Mouse (Mus musculus) c-Kit-negative CD71-positive TER-119-positive erythroid progenitor cells, embryonic 14.5 days (primary cell): ENCODE measurements around the gene Sept9.

ENCODE experiments used
- DNase-seq: peaks from one replicate; pipeline ENCODE4 v3.0.0-alpha.2; 2013; ENCODE audit warnings: low read depth, low spot score

Gene Sept9

GRCm38 (mm10) chr11:117344339-117345021 is 145.0 kb downstream of the Sept9 start:
- no peak for DNase-seq

- no peak for DNase-seq
Observed at GRCm38 (mm10) chr11:117345022-117345765, 145.7 kb downstream of the Sept9 start.

GRCm38 (mm10) chr11:117347256-117347655 is 147.8 kb downstream of the Sept9 start:
- no peak for DNase-seq

GRCm38 (mm10) chr11:117348429-117349103 is 149.1 kb downstream of the Sept9 start:
- no peak for DNase-seq

GRCm38 (mm10) chr11:117349429-117350363 is 150.2 kb downstream of the Sept9 start:
- DNase-seq, result no peak

GRCm38 (mm10) chr11:117350462-117351222 is 151.2 kb downstream of the Sept9 start:
- DNase-seq, result no peak

GRCm38 (mm10) chr11:117353126-117353525 is 153.7 kb downstream of the Sept9 start:
- no peak for DNase-seq

GRCm38 (mm10) chr11:117354107-117354506 is 154.6 kb downstream of the Sept9 start:
- DNase-seq, result no peak

- no peak for DNase-seq
Observed at GRCm38 (mm10) chr11:117356937-117357336, 157.5 kb downstream of the Sept9 start.

GRCm38 (mm10) chr11:117357916-117358639 is 158.6 kb downstream of the Sept9 start:
- peak; percentile 77 for DNase-seq

- no peak for DNase-seq
Observed at GRCm38 (mm10) chr11:117359161-117359560, 159.7 kb downstream of the Sept9 start.

GRCm38 (mm10) chr11:117359870-117360269 is 160.4 kb downstream of the Sept9 start:
- DNase-seq, result peak; percentile 29

GRCm38 (mm10) chr11:117360561-117360960 is 161.1 kb downstream of the Sept9 start:
- DNase-seq, result no peak

- no peak for DNase-seq
Observed at GRCm38 (mm10) chr11:117362307-117362706, 162.8 kb downstream of the Sept9 start.

- no peak for DNase-seq
Observed at GRCm38 (mm10) chr11:117363918-117364317, 164.5 kb downstream of the Sept9 start.

GRCm38 (mm10) chr11:117366426-117366825 is 167.0 kb downstream of the Sept9 start:
- DNase-seq, result peak; percentile 19

- DNase-seq, result no peak
Observed at GRCm38 (mm10) chr11:117366861-117367357, 167.4 kb downstream of the Sept9 start.

- no peak for DNase-seq
Observed at GRCm38 (mm10) chr11:117367937-117368336, 168.5 kb downstream of the Sept9 start.

GRCm38 (mm10) chr11:117369347-117369746 is 169.9 kb downstream of the Sept9 start:
- no peak for DNase-seq
